Mouse (Mus musculus): ENCODE measurements around the gene Osbpl7.

Gene Osbpl7

GRCm38 (mm10) chr11:97040301-97041021 is 10.0 kb upstream of the Osbpl7 start:
- DNase-seq (ENCODE audit: low spot score in 2 of 2) = no peak

GRCm38 (mm10) chr11:97041022-97041899 is 9.2 kb upstream of the Osbpl7 start, which contains the start of the genes Lrrc46 and Mrpl10:
Lrrc46 (minus strand) TSS chr11:97041407.
Mrpl10 (plus strand) TSS chr11:97041560.
- DNase-seq (ENCODE audit: low spot score in 2 of 2) = peak; percentile 77 to 87

GRCm38 (mm10) chr11:97044902-97045301 is 5.5 kb upstream of the Osbpl7 start:
- no peak for DNase-seq (ENCODE audit: low spot score in 2 of 2)

GRCm38 (mm10) chr11:97045861-97046260 is 4.6 kb upstream of the Osbpl7 start:
- no peak for DNase-seq (ENCODE audit: low spot score in 2 of 2)

- no peak for DNase-seq (ENCODE audit: low spot score in 2 of 2)
Measured at GRCm38 (mm10) chr11:97048090-97048650, 2.3 kb upstream of the Osbpl7 start.

GRCm38 (mm10) chr11:97049492-97050085 is 839 bp upstream of the Osbpl7 start:
- DNase-seq (ENCODE audit: low spot score in 2 of 2) = no peak

- DNase-seq (ENCODE audit: low spot score in 2 of 2) = peak in 1 of 2 experiments; percentile 26
Measured at GRCm38 (mm10) chr11:97050944-97051586, 637 bp downstream of the Osbpl7 start.

GRCm38 (mm10) chr11:97052219-97052646 is 1.8 kb downstream of the Osbpl7 start:
- DNase-seq (ENCODE audit: low spot score in 2 of 2) = no peak

GRCm38 (mm10) chr11:97063274-97063920 is 13.0 kb downstream of the Osbpl7 start:
- no peak for DNase-seq (ENCODE audit: low spot score in 2 of 2)

GRCm38 (mm10) chr11:97063921-97064295 is 13.5 kb downstream of the Osbpl7 start:
- DNase-seq (ENCODE audit: low spot score in 2 of 2) = no peak

- no peak for DNase-seq (ENCODE audit: low spot score in 2 of 2)
Measured at GRCm38 (mm10) chr11:97065538-97066295, 15.3 kb downstream of the Osbpl7 start.

GRCm38 (mm10) chr11:97066656-97067360 is 16.4 kb downstream of the Osbpl7 start:
- DNase-seq (ENCODE audit: low spot score in 2 of 2) = no peak

GRCm38 (mm10) chr11:97069333-97069732 is 18.9 kb downstream of the Osbpl7 start:
- peak in 1 of 2 experiments; percentile 47 for DNase-seq (ENCODE audit: low spot score in 2 of 2)

GRCm38 (mm10) chr11:97069770-97070169 is 19.3 kb downstream of the Osbpl7 start:
- no peak for DNase-seq (ENCODE audit: low spot score in 2 of 2)

- no peak for DNase-seq (ENCODE audit: low spot score in 2 of 2)
Measured at GRCm38 (mm10) chr11:97071129-97071528, 20.7 kb downstream of the Osbpl7 start.

- DNase-seq (ENCODE audit: low spot score in 2 of 2) = peak in 1 of 2 experiments; percentile 59
Measured at GRCm38 (mm10) chr11:97072533-97072932, 22.1 kb downstream of the Osbpl7 start.

GRCm38 (mm10) chr11:97074235-97074634 is 23.8 kb downstream of the Osbpl7 start:
- no peak for DNase-seq (ENCODE audit: low spot score in 2 of 2)

GRCm38 (mm10) chr11:97078751-97079150 is 28.3 kb downstream of the Osbpl7 start:
- DNase-seq (ENCODE audit: low spot score in 2 of 2) = no peak

- DNase-seq (ENCODE audit: low spot score in 2 of 2) = no peak
Measured at GRCm38 (mm10) chr11:97080291-97080690, 29.9 kb downstream of the Osbpl7 start.

Measured in cerebellum, postnatal 4 days (tissue).